Comparison of ENCODE assay signal across 13 mouse cellular contexts in the genomic region with DNA sequence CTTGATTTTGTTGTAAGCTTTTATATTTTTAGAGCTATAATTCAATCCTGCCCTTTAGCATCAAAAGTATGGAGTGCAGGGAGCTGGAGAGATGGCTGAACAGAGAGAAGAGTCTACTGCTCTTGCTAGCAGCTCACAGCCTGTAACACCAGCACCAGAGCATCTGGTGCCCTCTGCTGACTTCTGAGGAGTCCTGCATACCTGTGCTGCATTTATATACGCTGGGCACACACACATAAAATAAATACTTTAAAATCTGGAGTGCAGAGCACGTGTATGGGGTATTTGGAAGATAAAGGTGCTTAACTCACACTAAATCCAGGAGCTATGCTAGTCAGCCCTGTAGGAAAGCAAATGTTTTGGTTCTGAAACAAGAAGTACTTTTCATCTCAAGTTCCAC. TPM values are rescaled to one million over a fixed set of nuclear protein-coding genes. Genes with fewer than 3 reads are reported as not detected.
DNase-seq lines count a peak whose midpoint lies in the region; ATAC-seq and TF ChIP-seq lines count a peak whose summit lies in the region.
"Had no signal": no experiment of that assay in that cellular context is flagged by ENCODE, and none has a peak within 500 bp of the region (broad histone marks: within the 10 kb centered on the region; RNA-seq: fewer than 3 reads in every experiment).

No protein-coding gene starts in this region.

- H3K4me3 ChIP-seq in hindbrain, embryonic 11.5 days (ENCODE audit: low read depth, low read length) = no peak overlapping the region
- no peak overlapping the region for H3K4me3 ChIP-seq in hindbrain, embryonic 16.5 days (ENCODE audit: low read length)
- no peak overlapping the region for H3K4me3 ChIP-seq in midbrain, embryonic 15.5 days
- H3K4me3 ChIP-seq in midbrain, embryonic 10.5 days = no peak overlapping the region
- H3K4me3 ChIP-seq in thymus, adult 2 months (ENCODE audit: control insufficient read depth, insufficient read depth, low read length) = no peak overlapping the region
- H3K4me3 ChIP-seq: limb, embryonic 13.5 days had no signal

- H3K27me3 ChIP-seq in hindbrain, embryonic 11.5 days (ENCODE audit: control insufficient read depth, insufficient read depth, low read length) = no peaks in the 10 kb centered on the region
- no peaks in the 10 kb centered on the region for H3K27me3 ChIP-seq in hindbrain, embryonic 16.5 days (replicated peaks; ENCODE audit: control insufficient read depth, insufficient read depth, low read length)
- H3K27me3 ChIP-seq in midbrain, embryonic 15.5 days (replicated peaks) = no peaks in the 10 kb centered on the region
- no peaks in the 10 kb centered on the region for H3K27me3 ChIP-seq in midbrain, embryonic 10.5 days (ENCODE audit: low read depth, poor library complexity, severe bottlenecking)
- no peaks in the 10 kb centered on the region for H3K27me3 ChIP-seq in thymus, adult 2 months (ENCODE audit: control insufficient read depth, insufficient read depth, low read length)
- H3K27me3 ChIP-seq: limb, embryonic 13.5 days had no signal

- TF ChIP-seq POLR2A in thymus, adult 2 months (IDR thresholded peaks at IDR 0.05; ENCODE audit: control insufficient read depth, extremely low read depth, insufficient read depth, low read length, poor library complexity) = no peak

- no peaks in the 10 kb centered on the region for H3K36me3 ChIP-seq in hindbrain, embryonic 11.5 days (ENCODE audit: control insufficient read depth, insufficient read depth, low read length)
- no peaks in the 10 kb centered on the region for H3K36me3 ChIP-seq in hindbrain, embryonic 16.5 days (ENCODE audit: control insufficient read depth, insufficient read depth, low read length)
- H3K36me3 ChIP-seq in midbrain, embryonic 15.5 days (replicated peaks) = no peaks in the 10 kb centered on the region
- H3K36me3 ChIP-seq in midbrain, embryonic 10.5 days = 0 out of 2 replicates have a peak, but pooled peaks cover under 1% of the 10 kb centered on the region
- no peaks in the 10 kb centered on the region for H3K36me3 ChIP-seq in thymus, adult 2 months (ENCODE audit: control insufficient read depth, insufficient read depth, low read length)
- H3K36me3 ChIP-seq: G1E; limb, embryonic 13.5 days had no signal

- no peak overlapping the region for H3K9ac ChIP-seq in hindbrain, embryonic 11.5 days (ENCODE audit: low read depth, low read length)
- H3K9ac ChIP-seq in hindbrain, embryonic 16.5 days (ENCODE audit: low read depth, low read length) = no peak overlapping the region
- H3K9ac ChIP-seq in midbrain, embryonic 15.5 days = no peak overlapping the region
- H3K9ac ChIP-seq: limb, embryonic 13.5 days had no signal

- 56% methylated on average over 2 of the region's 2 CpGs for WGBS in hindbrain, embryonic 11.5 days
- WGBS in hindbrain, embryonic 16.5 days = 56% methylated on average over 2 of the region's 2 CpGs
- WGBS in midbrain, embryonic 15.5 days = 44% methylated on average over 2 of the region's 2 CpGs
- 51% methylated on average over 2 of the region's 2 CpGs for WGBS in midbrain, embryonic 10.5 days
- WGBS in thymus, adult 2 months = 67% methylated on average over 2 of the region's 2 CpGs

- peak; percentile 21 for DNase-seq in hindbrain, embryonic 11.5 days (ENCODE audit: low spot score)
- no peak for DNase-seq in midbrain, embryonic 10.5 days (ENCODE audit: low spot score)
- DNase-seq in thymus, adult 2 months = no peak
- no peak for DNase-seq in kidney, adult 18-20 months
- DNase-seq: heart, postnatal 14 days; kidney, postnatal 36 days; right cerebral cortex, adult 18-20 months had no signal

- H3K9me3 ChIP-seq in hindbrain, embryonic 11.5 days (ENCODE audit: control insufficient read depth, low read length) = no peaks in the 10 kb centered on the region
- H3K9me3 ChIP-seq in hindbrain, embryonic 16.5 days (ENCODE audit: control insufficient read depth, low read length) = no peaks in the 10 kb centered on the region
- H3K9me3 ChIP-seq in midbrain, embryonic 15.5 days = no peaks in the 10 kb centered on the region
- no peaks in the 10 kb centered on the region for H3K9me3 ChIP-seq in midbrain, embryonic 10.5 days (replicated peaks)
- H3K9me3 ChIP-seq: G1E; limb, embryonic 13.5 days had no signal

- peaks cover 3% of the 10 kb centered on the region; the same call in 1 of the 2 replicates for H3K4me1 ChIP-seq in hindbrain, embryonic 11.5 days (replicated peaks; ENCODE audit: control insufficient read depth, insufficient read depth, low read length)
- no peaks in the 10 kb centered on the region for H3K4me1 ChIP-seq in hindbrain, embryonic 16.5 days (ENCODE audit: control insufficient read depth, insufficient read depth, low read depth, low read length)
- peaks cover 5% of the 10 kb centered on the region for H3K4me1 ChIP-seq in midbrain, embryonic 15.5 days
- peaks cover 37% of the 10 kb centered on the region for H3K4me1 ChIP-seq in midbrain, embryonic 10.5 days
- 0 out of 2 replicates have a peak, but pooled peaks cover 2% of the 10 kb centered on the region for H3K4me1 ChIP-seq in thymus, adult 2 months (replicated peaks; ENCODE audit: control insufficient read depth, insufficient read depth, low read length)

- ATAC-seq in hindbrain, embryonic 11.5 days (ENCODE audit: low FRiP score) = no peak
- no peak for ATAC-seq in hindbrain, embryonic 16.5 days
- 0 out of 2 replicates have a peak, but pooled peaks have one; percentile 40 for ATAC-seq in midbrain, embryonic 15.5 days (replicated peaks)
- ATAC-seq in common myeloid progenitor, adult 5-6 weeks (replicated peaks; ENCODE audit: low read depth, poor library complexity, severe bottlenecking) = peak; percentile 50; the same call in 1 of the 2 replicates
- ATAC-seq in megakaryocyte-erythroid progenitor cell, adult 5-6 weeks (replicated peaks; ENCODE audit: low FRiP score, low TSS enrichment, poor library complexity, severe bottlenecking) = peak; percentile 68

- H3K27ac ChIP-seq in hindbrain, embryonic 11.5 days (ENCODE audit: low read depth, low read length) = no peak overlapping the region
- H3K27ac ChIP-seq in hindbrain, embryonic 16.5 days (ENCODE audit: low read depth, low read length) = no peak overlapping the region
- H3K27ac ChIP-seq in midbrain, embryonic 15.5 days = no peak overlapping the region
- no peak overlapping the region for H3K27ac ChIP-seq in midbrain, embryonic 10.5 days (replicated peaks)
- H3K27ac ChIP-seq in thymus, adult 2 months (ENCODE audit: control insufficient read depth, insufficient read depth, low read length) = no peak overlapping the region
- H3K27ac ChIP-seq: limb, embryonic 13.5 days had no signal

- no peak for TF ChIP-seq CTCF in thymus, adult 2 months (IDR thresholded peaks at IDR 0.05; ENCODE audit: borderline replicate concordance, control insufficient read depth, extremely low read depth, insufficient read depth, low read length, poor library complexity)

- H3K4me2 ChIP-seq in hindbrain, embryonic 11.5 days (replicated peaks; ENCODE audit: low read depth, low read length) = no peak overlapping the region
- H3K4me2 ChIP-seq in hindbrain, embryonic 16.5 days (ENCODE audit: low read length) = no peak overlapping the region
- H3K4me2 ChIP-seq in midbrain, embryonic 15.5 days = no peak overlapping the region
- H3K4me2 ChIP-seq: limb, embryonic 13.5 days had no signal

RNA-seq across cellular contexts. Expression of gene Myo7a, which starts 33.0 kb away (rescaled TPM):
- 10.7 and 15.2 TPM in 2 replicates for polyA plus RNA-seq in hindbrain, embryonic 11.5 days (2014; fragmentation: Nextera tagmentation; extraction: Ambion mirVana)
- 13.9 and 22.8 TPM in 2 replicates for polyA plus RNA-seq in hindbrain, embryonic 16.5 days (2015; fragmentation: Nextera tagmentation; extraction: Ambion mirVana)
- polyA plus RNA-seq in midbrain, embryonic 15.5 days (2015; fragmentation: Nextera tagmentation; extraction: Ambion mirVana) = 20.6 and 23.8 TPM in 2 replicates
- 17.7 and 19.2 TPM in 2 replicates for polyA plus RNA-seq in midbrain, embryonic 10.5 days (2016; fragmentation: Nextera tagmentation; extraction: Ambion mirVana)
- 7.4 and 7.5 TPM in 2 replicates for total RNA-seq in common myeloid progenitor, adult 5-6 weeks (2017)
- total RNA-seq in megakaryocyte-erythroid progenitor cell, adult 5-6 weeks (2014; fragmentation: Nextera tagmentation) = 2.3 and 6.1 TPM in 2 replicates
- total RNA-seq in megakaryocyte-erythroid progenitor cell, adult 5-6 weeks (2017) = 1.9 and 10.8 TPM in 2 replicates
- 8.0 and 10.1 TPM in 2 replicates for polyA plus RNA-seq in thymus, adult 2 months (2012; rRNA removed)

RNA-seq across cellular contexts. Expression of gene Omp, which starts 59.0 kb away (rescaled TPM):
- 0.24 and 0.25 TPM in 2 replicates for polyA plus RNA-seq in hindbrain, embryonic 11.5 days (2014; fragmentation: Nextera tagmentation; extraction: Ambion mirVana)
- 0.34 and 0.37 TPM in 2 replicates for polyA plus RNA-seq in hindbrain, embryonic 16.5 days (2015; fragmentation: Nextera tagmentation; extraction: Ambion mirVana)
- 0.33 and 0.37 TPM in 2 replicates for polyA plus RNA-seq in midbrain, embryonic 15.5 days (2015; fragmentation: Nextera tagmentation; extraction: Ambion mirVana)
- 0.10 TPM in 2 replicates for polyA plus RNA-seq in midbrain, embryonic 10.5 days (2016; fragmentation: Nextera tagmentation; extraction: Ambion mirVana)
- total RNA-seq in common myeloid progenitor, adult 5-6 weeks (2017) = 0.23 TPM in 1 of 2 replicates, not detected in the other
- total RNA-seq in megakaryocyte-erythroid progenitor cell, adult 5-6 weeks (2014; fragmentation: Nextera tagmentation) = 0.63 and 0.82 TPM in 2 replicates
- total RNA-seq in megakaryocyte-erythroid progenitor cell, adult 5-6 weeks (2017) = not detected in 2 replicates
- polyA plus RNA-seq in thymus, adult 2 months (2012; rRNA removed) = 1.8 TPM in 2 replicates
- polyA plus RNA-seq: G1E had no signal

Comparison
In these comparisons a context has a peak if more than half of its experiments do, and no peak if none do; other contexts are left out.
1. ATAC-seq: peak in midbrain, embryonic 15.5 days (single experiment), common myeloid progenitor, adult 5-6 weeks (single experiment) and megakaryocyte-erythroid progenitor cell, adult 5-6 weeks (single experiment); none in hindbrain, embryonic 11.5 days (single experiment) and hindbrain, embryonic 16.5 days (single experiment).